Mouse (Mus musculus): ENCODE data around the gene Bgn. TPM values are rescaled to one million over a fixed set of nuclear protein-coding genes. Genes with fewer than 3 reads are reported as not detected.
"Not testable (repeated sequence)": the region's sequence is repeated elsewhere in the genome, so short reads cannot be mapped to it uniquely, and the experiment has no call there.

Bgn gene
- polyA plus RNA-seq, 1 experiment from 2014 or later, result 25.8 TPM

DNA sequence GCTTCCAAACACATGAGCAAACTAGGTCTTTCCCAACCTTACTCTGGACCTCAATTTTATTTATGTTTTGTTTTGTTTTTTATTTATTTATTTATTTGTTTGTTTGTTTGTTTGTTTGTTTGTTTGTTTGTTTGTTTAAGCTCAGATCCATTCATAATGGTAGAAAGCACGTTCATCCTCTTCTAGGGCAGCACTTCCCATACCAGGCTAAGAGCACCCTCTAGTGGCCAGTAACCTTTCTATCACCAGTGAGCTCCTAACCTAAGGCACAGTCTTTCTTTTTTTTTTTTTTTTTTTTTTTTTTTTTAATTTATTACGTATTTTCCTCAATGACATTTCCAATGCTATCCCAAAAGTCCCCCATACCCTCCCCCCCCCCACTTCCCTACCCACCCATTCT is 10.2 kb downstream of the Bgn start:
- not testable (repeated sequence) for H3K27me3 ChIP-seq; H3K4me2 ChIP-seq; H3K9me3 ChIP-seq; H3K36me3 ChIP-seq; H3K27ac ChIP-seq (replicated peaks); H3K9ac ChIP-seq; H3K4me3 ChIP-seq; H3K4me1 ChIP-seq (replicated peaks)
- WGBS, result 17% methylated on average over 2 of the region's 2 CpGs
- peak; percentile 75; the same call in 1 of the 2 replicates for ATAC-seq (ENCODE audit: low FRiP score, low read depth)

DNA sequence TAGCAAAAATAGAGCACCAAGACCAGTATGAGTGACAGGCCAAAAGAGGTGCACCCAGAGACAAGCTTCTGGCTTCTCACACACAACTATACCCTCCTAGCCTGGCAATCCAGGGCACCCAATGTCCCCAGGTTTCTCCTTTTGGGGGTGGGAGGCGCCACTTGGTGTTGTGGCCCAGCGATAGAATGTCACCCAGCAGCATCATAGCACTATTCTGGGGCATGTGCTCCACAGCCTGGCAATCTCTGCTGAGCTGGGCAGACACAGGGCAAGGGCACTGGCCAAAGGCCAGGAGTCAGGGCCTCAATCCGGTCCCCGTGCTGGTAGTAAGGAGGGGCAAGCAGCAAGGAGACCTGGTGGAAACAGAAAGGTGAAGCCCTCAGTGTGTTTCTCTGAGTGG is 13.3 kb downstream of the Bgn start:
- Histone ChIP-seq H3K27me3 (no peaks in the 10 kb centered on the region), H3K27ac (replicated peaks) (no peak overlapping the region), H3K4me2 (no peak overlapping the region), H3K9ac (no peak overlapping the region), H3K36me3 (no peaks in the 10 kb centered on the region), H3K4me1 (replicated peaks) (no peaks in the 10 kb centered on the region), H3K9me3 (no peaks in the 10 kb centered on the region), H3K4me3 (no peak overlapping the region)
- 89% methylated on average over 4 of the region's 4 CpGs for WGBS
- ATAC-seq (ENCODE audit: low FRiP score, low read depth), result no peak

DNA sequence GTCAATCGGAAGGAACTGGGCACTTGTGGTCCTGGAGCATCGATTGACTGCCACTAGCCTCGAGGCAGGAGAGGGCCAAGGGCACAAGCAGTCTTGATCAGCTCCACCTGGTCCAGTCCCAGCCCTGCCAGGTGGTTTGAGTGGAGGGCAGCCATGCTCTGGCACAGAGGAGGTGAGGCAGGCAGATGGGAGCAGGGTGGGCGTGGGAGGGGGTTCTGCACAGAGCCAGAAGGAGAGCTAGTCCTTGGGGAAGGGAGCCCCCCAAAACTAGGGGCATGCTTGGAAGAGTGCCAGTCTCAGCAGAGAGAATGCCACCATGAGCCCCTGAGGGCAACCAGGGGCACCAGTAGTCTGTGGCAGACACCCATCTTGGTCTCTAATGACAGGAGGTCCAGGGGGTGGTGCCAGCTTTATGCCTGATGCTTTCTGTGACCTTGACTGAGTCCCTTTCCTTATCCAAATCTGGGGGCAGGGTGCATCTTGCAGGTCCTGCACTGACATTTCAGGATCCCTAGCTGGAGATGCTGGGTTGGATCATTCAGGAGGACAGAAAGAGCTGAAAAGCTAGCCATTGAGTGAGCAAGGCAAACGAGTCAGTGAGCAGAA is 21.8 kb downstream of the Bgn start:
- H3K9ac ChIP-seq, result no peak overlapping the region
- H3K9me3 ChIP-seq, result no peaks in the 10 kb centered on the region
- H3K4me2 ChIP-seq, result no peak overlapping the region

GRCm38 (mm10) chrX:73506577-73506976 is 23.2 kb downstream of the Bgn start:
- Histone ChIP-seq H3K9ac (no peak overlapping the region), H3K4me3 (no peak overlapping the region), H3K27me3 (no peaks in the 10 kb centered on the region), H3K4me2 (no peak overlapping the region), H3K4me1 (replicated peaks) (no peaks in the 10 kb centered on the region), H3K27ac (replicated peaks) (no peak overlapping the region), H3K36me3 (no peaks in the 10 kb centered on the region), H3K9me3 (no peaks in the 10 kb centered on the region)
- no peak for ATAC-seq (ENCODE audit: low FRiP score, low read depth)
- WGBS, result 83% methylated on average over 4 of the region's 4 CpGs

More for the DNA sequence above, 21.8 kb downstream of the Bgn start:
- Histone ChIP-seq H3K27me3 (no peaks in the 10 kb centered on the region), H3K36me3 (no peaks in the 10 kb centered on the region), H3K27ac (replicated peaks) (no peak overlapping the region), H3K4me1 (replicated peaks) (no peaks in the 10 kb centered on the region), H3K4me3 (no peak overlapping the region)
- WGBS, result 71% methylated on average over 5 of the region's 5 CpGs
- ATAC-seq (ENCODE audit: low FRiP score, low read depth), result no peak

DNA sequence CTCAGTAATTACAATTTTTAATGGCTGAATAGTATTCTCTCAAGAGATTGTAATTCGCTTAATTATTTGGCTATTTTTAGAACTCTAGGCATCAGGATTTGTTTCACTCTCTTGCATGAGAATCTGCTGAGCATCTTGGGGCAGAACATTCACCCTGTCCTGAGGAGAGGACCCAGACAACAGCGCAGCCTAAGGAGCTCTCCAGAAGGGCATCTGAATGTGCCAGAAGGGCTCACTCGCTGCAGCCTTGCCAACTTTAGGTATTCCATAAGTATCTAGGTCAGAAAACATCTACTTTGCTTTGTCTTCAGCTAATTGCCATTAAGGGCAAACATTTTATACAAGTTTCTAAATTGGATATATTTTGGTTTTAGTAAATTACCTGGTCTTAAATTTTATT is 25.8 kb downstream of the Bgn start:
- H3K27me3 ChIP-seq, result no peaks in the 10 kb centered on the region
- WGBS, result 74% methylated on average over 3 of the region's 3 CpGs
- no peaks in the 10 kb centered on the region for H3K9me3 ChIP-seq
- no peaks in the 10 kb centered on the region for H3K36me3 ChIP-seq
- H3K4me2 ChIP-seq, result no peak overlapping the region
- no peak overlapping the region for H3K9ac ChIP-seq
- no peak for ATAC-seq (ENCODE audit: low FRiP score, low read depth)
- H3K4me1 ChIP-seq (replicated peaks), result no peaks in the 10 kb centered on the region
- H3K27ac ChIP-seq (replicated peaks), result no peak overlapping the region
- no peak overlapping the region for H3K4me3 ChIP-seq

DNA sequence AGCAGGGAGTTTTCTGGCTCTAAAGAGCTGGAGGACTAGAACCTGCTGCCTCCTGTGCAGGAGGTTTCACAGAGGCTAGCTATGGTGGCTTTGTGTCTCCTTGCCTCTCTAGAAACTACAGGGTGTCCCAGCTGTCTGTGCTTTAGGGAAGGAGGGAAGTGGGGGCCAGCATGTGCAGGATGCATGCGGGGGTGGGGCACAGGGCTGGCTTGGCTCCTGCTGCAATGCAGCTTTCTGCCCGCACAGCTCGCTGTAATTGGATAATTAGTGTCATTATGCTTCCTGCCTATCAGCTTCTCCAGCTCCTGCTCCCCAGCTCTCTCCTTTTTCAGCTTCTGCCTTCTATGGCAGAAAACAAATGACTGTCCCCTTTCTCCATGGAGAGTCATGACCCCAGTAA is 29.5 kb downstream of the Bgn start:
- Histone ChIP-seq H3K27ac (replicated peaks) (no peak overlapping the region), H3K4me1 (replicated peaks) (no peaks in the 10 kb centered on the region), H3K4me3 (no peak overlapping the region), H3K9me3 (no peaks in the 10 kb centered on the region), H3K36me3 (no peaks in the 10 kb centered on the region), H3K9ac (no peak overlapping the region), H3K27me3 (no peaks in the 10 kb centered on the region), H3K4me2 (no peak overlapping the region)
- no peak for ATAC-seq (ENCODE audit: low FRiP score, low read depth)
- WGBS, result 19% methylated on average over 3 of the region's 3 CpGs

DNA sequence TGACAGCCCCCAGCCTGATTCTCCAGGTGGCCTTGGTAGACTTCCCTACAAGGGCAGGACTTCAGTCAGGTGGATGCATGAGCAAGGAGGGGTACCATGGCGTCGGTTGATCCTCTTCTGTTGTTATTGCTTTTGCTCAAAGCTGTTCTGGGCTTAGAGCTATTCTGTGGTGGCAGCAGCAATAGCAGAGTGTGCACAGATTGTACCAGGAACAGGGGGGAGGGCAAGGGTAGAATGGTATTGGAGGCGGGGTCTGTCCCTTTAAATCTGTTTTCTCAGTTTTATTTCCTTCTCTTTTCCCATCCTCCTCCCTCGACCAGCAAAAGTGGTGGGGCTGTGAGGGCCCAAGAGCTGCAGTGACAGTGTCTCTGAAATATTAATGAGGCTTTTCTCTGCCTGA is 33.2 kb downstream of the Bgn start:
- WGBS, result 66% methylated on average over 4 of the region's 4 CpGs
- no peaks in the 10 kb centered on the region for H3K27me3 ChIP-seq
- peak; percentile 27; the same call in 1 of the 2 replicates for ATAC-seq (ENCODE audit: low FRiP score, low read depth)
- H3K4me3 ChIP-seq, result no peak overlapping the region
- H3K4me1 ChIP-seq (replicated peaks), result no peaks in the 10 kb centered on the region
- H3K27ac ChIP-seq (replicated peaks), result no peak overlapping the region
- no peak overlapping the region for H3K4me2 ChIP-seq
- no peaks in the 10 kb centered on the region for H3K36me3 ChIP-seq
- H3K9ac ChIP-seq, result no peak overlapping the region
- H3K9me3 ChIP-seq, result no peaks in the 10 kb centered on the region

DNA sequence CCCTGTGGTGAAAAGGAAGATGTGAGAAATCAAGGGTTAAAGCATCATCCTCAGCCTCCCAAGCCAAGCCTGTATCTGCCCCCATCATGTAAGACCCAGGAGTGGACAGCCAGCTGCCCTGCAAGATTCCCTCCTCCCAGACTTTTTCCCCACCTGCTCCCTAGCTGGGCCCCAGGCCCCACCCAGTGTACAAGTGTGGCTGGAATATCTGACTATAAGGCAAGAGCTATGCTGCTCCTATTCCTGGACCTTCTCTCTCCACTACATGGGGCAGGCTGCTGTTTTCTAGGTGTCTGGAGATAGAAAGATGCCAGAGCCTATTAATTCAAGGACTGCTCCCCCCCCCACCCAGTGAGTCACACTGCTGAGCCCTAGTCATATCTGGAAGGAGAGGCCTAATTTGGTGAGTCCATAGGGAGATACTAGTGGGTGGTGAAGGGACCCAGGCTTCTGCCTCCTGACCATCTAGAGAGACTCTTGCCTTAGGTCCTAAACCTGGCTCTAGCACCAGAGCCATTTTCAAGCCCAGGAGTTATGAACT is 33.7 kb downstream of the Bgn start:
- Histone ChIP-seq H3K9me3 (no peaks in the 10 kb centered on the region), H3K4me2 (no peak overlapping the region), H3K4me1 (replicated peaks) (no peaks in the 10 kb centered on the region), H3K27me3 (no peaks in the 10 kb centered on the region), H3K27ac (replicated peaks) (no peak overlapping the region), H3K36me3 (no peaks in the 10 kb centered on the region), H3K4me3 (no peak overlapping the region), H3K9ac (no peak overlapping the region)
- ATAC-seq (ENCODE audit: low FRiP score, low read depth), result 0 out of 2 replicates have a peak, but pooled peaks have one; percentile 30

- H3K9ac ChIP-seq, result no peak overlapping the region
Measured at GRCm38 (mm10) chrX:73520692-73521091, 37.3 kb downstream of the Bgn start.

DNA sequence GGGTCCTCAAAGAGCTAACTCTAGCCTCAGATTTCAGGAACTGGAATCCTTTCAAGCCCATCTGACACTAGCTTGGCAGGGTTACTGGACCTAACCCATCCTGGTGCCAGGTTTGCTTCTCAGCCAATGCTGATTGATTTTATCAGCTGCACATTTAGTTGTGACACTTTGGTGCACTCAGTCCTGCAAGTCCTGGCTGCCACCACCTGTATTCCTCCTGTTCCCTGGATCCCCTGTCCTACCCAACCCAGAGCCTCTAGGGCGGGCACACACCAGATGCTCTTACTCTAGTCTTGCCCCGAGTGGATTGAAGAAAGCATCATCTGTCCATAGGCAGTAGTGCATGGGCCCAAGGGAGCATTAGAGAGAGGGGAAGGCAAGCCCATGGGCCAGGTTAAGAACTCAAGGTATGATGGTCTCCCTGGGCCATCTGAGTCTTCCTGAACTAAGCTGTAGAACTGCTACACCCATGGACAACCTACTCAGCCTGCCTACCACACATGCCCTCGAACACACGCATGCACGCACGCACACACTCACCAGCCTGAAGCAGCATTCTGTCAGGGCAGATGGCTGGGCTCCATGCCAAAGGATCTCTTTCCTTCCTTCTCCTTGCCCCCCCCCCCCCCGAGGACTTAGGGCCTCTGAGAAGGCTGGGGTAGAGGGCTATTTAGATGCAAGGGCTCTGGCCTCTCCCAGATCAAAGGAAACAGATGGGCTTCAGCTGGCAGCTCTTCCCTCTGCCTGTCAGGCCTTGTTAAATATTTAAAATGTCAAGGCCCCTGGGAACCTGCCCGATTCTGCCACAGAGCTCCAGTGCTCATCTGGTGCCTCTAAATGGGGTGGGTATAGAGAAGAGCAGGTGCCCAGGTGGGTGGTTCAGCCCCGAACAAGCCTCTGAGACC is 41.2 kb downstream of the Bgn start:
- no peak overlapping the region for H3K9ac ChIP-seq
- H3K36me3 ChIP-seq, result no peaks in the 10 kb centered on the region
- H3K9me3 ChIP-seq, result no peaks in the 10 kb centered on the region
- H3K4me3 ChIP-seq, result no peak overlapping the region
- peak; percentile 76 for ATAC-seq (ENCODE audit: low FRiP score, low read depth)
- H3K27me3 ChIP-seq, result no peaks in the 10 kb centered on the region
- H3K4me2 ChIP-seq, result no peak overlapping the region
- no peaks in the 10 kb centered on the region for H3K4me1 ChIP-seq (replicated peaks)
- H3K27ac ChIP-seq (replicated peaks), result 0 out of 2 replicates have a peak overlapping the region, but pooled peaks have one; percentile 25
- WGBS, result 33% methylated on average over 9 of the region's 9 CpGs

More at GRCm38 (mm10) chrX:73520692-73521091, 37.3 kb downstream of the Bgn start:
- Histone ChIP-seq H3K4me1 (replicated peaks) (no peaks in the 10 kb centered on the region), H3K27ac (replicated peaks) (no peak overlapping the region), H3K27me3 (no peaks in the 10 kb centered on the region), H3K9me3 (no peaks in the 10 kb centered on the region), H3K36me3 (no peaks in the 10 kb centered on the region), H3K4me2 (no peak overlapping the region), H3K4me3 (no peak overlapping the region)
- ATAC-seq (ENCODE audit: low FRiP score, low read depth), result no peak
- 90% methylated on average over 3 of the region's 3 CpGs for WGBS

- no peak overlapping the region for H3K4me3 ChIP-seq
- H3K27ac ChIP-seq (replicated peaks), result no peak overlapping the region
- H3K27me3 ChIP-seq, result no peaks in the 10 kb centered on the region
- H3K4me2 ChIP-seq, result no peak overlapping the region
- no peaks in the 10 kb centered on the region for H3K4me1 ChIP-seq (replicated peaks)
- ATAC-seq (ENCODE audit: low FRiP score, low read depth), result peak; percentile 67
- no peaks in the 10 kb centered on the region for H3K9me3 ChIP-seq
- 81% methylated on average over 9 of the region's 9 CpGs for WGBS
- H3K36me3 ChIP-seq, result no peaks in the 10 kb centered on the region
- no peak overlapping the region for H3K9ac ChIP-seq
Measured at GRCm38 (mm10) chrX:73525223-73526140, 42.1 kb downstream of the Bgn start.

Data from hindbrain, embryonic 15.5 days (tissue).